Mouse (Mus musculus): ENCODE measurements around the gene Arhgap18.

Gene Arhgap18

DNA sequence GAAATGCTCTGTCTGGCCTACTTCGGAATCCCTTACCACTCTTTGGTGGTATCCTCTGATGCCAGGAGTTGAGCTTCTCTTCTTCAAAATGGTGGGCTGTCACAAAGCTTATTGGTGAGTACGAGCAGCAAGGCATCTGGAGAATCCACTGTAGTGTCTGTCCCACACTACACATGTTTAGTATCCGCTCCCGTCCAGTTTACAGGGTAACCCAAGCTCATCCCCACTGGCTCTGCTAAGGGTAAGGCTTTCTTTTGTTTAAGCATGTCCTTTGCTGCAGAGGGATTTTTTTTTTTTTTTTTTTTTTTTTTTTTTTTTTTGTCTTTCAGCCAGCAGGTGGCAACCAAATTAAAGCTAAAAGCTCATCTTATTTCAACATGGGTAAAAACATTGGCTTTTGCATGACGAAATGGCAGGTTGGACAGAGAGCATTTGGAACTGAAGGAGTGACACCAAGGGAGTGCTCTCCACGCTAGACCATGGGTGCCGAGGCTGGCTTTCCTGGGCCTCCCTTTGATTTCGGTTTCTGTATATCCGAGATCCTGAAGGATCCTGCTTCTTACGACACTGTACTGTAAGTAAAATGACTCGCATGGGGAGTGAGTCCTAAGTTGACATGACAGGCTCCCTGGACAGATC is at the start of gene Arhgap18:
Gene Arhgap18 (plus strand): TSS at position 493 of the 639 bp plus-strand sequence.
- in situ Hi-C loops (cut with MboI), result no loop called here

DNA sequence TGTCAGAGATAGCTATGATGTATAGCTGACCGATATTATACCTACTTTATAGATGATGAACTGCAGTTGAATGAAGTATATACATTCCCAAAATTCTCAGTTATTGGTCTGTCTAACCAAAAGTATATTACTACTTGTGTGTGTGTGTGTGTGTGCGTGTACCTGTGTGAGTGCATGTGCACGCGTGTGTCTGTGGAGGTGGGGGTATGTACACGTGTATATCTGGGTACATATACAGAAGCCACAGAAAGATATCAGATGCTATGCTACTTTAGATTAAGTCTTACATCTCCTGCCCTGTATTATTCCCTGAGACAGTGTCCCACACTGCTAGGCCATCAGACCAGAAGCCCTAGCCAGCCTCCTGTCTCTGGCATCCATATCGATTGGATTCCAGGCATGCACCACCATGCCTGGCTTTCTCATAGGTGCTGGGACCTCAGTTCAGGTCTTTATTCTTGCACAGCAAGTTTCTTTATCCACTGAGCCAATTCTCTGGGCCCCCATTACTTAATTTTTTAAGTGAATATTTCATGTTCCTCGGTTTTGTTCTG is 42.7 kb upstream of the Arhgap18 start:
- in situ Hi-C loops (cut with MboI), result loop anchor here (10.0 kb wide), 1 partner anchor 174 kb away; no protein-coding TSS in a partner anchor

DNA sequence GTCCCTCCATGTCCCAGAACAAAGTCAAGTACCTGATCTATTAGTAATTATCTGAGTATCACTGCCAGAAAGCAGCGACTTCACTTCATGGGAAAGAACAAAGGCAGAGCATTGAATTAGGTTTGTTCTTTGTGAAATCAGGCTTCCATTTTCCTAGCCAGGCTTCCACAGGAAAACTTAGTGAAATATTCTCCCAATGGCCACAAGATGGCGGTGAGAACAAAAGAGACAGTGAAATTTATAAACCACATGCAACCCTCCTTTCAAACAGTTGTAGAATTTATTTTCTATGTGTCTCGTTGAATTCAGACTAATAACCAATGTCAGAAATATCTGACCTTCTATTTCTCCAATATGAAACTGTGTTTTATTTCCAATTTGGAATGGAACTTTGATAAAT is 42.2 kb upstream of the Arhgap18 start:
- in situ Hi-C loops (cut with MboI), result loop anchor here (10.0 kb wide), 1 partner anchor 174 kb away; no protein-coding TSS in a partner anchor

DNA sequence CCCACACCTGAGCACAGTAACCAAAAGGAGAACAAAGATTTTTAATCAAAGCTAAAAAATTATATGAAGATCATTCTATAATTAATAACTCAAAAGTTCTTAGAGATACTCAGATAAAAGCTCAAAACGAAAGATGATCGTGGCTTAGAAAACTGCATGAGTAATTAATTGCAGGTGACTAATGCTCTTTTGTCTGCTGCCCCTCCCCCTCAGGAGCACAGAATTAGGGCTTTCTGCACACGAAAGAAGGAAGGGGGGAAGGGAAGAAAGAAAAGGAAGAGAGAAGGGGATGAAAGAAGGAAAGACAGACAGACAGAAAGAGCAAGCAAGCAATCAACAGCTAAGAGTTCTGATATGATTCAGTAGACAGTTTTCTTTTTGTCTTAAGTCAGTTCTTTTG is 39.2 kb upstream of the Arhgap18 start:
- in situ Hi-C loops (cut with MboI), result loop anchor here (10.0 kb wide), 1 partner anchor 171 kb away; no protein-coding TSS in a partner anchor

DNA sequence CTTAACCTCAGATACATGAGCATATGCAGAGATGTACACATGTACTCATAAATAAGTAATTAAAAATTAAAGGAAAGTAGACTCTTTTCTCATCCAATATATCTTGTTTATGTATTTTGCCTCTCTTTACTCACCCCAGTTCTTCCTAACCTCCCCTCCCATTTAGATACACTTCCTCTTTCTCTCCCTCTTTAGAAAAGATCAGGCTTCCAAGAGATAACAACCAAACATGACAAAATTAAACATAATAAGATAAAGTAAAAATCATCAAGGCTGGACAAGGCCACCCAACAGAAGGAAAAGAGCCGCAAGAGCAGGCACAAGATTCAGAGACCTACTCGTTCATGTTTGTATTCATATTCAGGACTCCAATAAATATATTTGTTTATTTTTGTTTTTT is 28.5 kb upstream of the Arhgap18 start:
- in situ Hi-C loops (cut with MboI), result no loop called here

DNA sequence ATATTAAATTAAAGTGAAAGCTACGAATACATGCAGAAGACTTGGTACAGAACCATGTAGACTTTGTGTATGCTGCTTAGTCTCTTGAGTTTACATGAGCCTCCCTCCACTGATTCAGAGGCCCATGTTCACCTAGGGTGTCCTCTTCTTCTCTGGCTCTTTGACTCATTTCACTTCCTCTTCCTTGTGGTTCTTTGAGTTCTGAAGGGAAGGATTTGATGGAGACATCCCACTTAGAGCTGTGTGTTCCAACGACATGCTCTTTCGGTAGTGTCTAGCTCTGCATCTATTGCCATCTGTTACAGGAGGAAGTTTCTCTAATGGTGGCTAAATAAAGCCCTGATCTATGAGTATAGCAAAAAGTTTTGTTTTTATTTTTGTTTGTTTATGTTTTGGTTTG is 28.0 kb upstream of the Arhgap18 start:
- in situ Hi-C loops (cut with MboI), result no loop called here

DNA sequence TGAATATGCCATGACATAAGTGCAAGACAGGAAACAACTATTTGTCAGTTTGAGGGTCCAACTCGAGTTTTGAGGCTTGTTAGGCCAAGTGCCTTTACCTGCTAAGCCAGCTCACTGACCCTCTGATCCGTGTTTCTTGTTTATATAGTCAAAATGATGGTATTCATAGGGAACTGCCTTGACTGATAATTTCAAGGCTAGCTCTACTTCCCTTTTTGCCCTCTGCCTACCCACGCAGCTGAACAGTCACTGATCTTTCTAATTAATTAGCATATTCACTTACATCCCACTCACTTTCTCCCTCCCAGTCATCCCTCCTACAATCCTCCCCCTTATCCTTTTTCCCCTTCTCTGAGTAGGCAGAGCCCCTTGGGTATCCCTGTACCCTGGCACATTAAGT is 2.4 kb upstream of the Arhgap18 start:
- in situ Hi-C loops (cut with MboI), result no loop called here

DNA sequence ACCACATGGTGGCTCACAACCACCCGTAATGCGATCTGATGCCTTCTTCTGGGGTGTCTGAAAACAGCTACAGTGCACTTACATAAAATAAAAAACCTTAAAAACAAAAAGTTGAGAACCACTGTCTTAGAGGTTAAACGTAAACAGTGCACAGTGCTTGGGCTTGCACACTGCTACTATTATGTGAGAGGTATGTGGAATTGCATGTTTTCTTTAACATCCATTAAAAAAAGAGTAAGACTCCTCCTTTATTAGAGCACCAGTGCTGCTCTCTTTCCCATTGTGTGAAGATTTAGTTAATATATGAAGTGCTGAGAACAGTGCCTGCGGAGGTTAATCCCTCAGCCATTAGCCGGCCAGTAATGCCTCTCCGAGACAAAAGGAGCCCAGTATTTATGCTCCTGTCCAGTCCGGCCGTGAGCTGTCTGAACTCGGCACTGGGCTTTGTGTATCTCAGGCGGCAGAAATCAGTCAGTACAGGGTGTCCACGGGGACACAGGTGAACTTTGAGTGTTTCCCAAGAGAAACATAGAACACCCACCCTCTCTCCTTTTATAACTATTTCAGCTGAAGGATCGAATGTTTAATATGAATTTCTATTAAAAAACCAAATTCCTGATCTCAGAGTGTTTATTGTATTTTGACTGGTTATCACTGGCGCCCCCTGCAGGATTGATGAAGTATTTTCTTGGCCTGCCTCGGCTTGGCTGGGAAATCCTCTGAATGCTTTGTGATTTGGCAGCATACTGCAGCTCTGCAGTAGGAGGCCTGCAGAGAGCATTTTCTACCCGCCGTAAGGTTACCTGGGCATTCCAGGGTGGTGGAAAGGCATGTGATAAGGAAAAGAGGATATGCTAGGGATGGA is 925 bp upstream of the Arhgap18 start:
- in situ Hi-C loops (cut with MboI), result no loop called here

DNA sequence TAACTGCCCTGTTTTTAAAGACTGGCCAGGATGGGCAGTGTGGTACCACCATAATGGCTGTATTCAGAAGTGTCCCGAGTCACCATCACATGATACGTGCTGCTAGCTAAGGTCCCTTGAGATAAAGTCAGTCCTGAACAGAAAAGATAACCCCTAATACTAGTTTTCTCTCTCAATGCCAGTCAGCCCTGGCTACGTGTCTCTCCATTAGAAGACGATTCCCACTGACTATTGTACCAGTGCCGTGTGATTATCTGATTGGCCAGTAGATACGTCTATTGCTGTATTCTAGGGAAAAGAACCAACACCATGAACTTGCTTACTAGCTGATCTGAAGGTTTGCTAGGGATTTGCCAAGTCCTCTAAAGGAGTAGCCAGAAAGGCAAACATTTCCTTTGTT is 785 bp downstream of the Arhgap18 start:
- in situ Hi-C loops (cut with MboI), result no loop called here

DNA sequence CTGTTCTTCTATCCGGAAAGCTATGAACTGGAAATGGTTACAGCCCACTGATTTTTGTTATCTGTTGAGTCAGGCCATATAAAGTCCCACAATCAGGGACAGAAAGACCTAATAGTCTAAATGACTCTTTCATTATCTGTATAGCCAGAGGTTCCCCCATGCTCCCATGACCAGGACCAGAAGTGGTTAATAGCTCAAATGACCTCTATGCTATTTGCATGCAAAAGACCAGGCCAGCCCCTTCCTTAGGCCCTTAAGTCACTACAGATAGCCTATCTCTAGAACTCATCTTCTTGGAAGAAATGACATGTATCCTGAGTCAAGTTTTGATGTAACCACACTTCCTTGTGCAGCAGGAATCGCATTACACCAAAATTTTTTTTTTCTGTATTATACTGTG is 4.0 kb downstream of the Arhgap18 start:
- in situ Hi-C loops (cut with MboI), result no loop called here

DNA sequence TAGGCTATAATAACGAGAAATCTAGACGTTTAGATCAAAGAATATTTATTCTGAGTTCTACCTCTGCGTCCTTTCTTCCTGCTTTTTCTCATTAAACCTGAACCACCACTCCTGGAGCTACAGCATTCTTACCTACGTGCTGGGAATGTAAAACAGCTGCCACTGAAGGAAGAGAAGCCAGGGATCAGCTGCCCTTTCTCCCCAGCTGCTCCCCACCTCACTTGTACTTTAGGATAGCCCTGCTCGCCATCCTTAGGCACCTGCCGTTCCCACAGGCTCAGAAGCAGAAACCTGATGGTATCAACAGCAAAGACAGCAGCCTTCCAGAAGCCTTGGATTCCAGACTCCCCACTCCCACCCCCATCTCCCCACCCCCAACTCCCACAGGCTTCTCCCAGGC is 6.2 kb downstream of the Arhgap18 start:
- in situ Hi-C loops (cut with MboI), result no loop called here

DNA sequence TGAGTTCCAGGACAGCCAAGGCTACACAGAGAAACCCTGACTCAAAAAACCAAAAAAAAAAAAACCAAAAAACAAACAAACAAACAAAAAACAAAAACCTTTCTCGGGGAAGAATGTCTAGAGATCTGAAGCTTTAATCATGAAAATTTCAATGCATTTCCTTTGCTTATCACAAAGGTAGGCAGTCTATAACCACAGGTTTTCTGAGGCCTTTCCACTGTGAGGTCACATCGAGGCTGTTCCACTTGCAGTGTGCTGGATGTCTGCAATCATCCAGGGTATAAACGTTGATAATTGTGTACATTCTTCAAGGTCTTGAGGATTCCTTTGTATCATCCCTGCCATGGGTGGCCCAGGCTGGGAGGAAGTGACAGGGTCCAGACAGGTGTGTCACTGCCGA is 7.9 kb downstream of the Arhgap18 start:
- in situ Hi-C loops (cut with MboI), result no loop called here

DNA sequence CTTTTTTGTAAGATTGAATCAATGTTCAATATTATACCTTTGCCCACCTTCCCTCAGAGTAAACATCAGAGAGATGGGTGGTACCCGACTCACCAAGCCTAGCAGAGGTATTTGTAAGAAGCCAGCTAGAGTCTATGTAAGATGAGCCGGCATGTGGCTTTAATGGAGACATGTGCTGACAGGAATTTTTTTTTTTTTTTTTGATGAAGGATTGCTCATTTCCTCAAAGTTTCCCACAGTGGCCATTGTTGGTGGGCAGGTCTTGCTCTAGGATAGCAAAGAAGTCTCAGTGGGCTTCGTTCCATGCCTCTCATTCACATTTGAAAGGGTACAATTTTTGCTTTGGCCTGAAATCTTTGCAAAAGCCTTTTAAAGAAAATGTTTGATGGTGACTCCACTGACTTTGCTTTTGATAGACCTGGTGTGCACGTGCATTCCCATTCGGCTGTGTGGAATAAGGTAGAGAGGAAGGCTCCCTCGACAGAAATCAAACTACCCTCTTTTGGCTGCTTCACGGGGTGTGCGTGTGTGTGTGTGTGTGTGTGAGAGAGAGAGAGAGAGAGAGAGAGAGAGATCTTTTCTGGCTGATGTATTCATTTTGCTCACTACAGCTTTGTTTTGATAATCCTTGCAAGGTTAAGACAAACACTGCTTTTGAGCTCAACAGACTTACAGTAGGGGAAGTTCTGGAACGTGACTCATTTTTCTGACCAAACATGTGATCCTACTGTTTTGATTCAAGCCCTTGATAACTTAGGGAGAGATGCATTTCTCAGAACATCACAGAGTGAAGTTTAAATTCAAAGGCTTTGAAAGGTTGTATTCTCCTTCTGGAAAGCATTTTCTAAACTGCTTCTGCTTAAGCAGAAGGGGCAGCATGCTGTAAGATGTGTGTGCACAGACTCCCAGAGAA is 9.0 kb downstream of the Arhgap18 start:
- in situ Hi-C loops (cut with MboI), result no loop called here

DNA sequence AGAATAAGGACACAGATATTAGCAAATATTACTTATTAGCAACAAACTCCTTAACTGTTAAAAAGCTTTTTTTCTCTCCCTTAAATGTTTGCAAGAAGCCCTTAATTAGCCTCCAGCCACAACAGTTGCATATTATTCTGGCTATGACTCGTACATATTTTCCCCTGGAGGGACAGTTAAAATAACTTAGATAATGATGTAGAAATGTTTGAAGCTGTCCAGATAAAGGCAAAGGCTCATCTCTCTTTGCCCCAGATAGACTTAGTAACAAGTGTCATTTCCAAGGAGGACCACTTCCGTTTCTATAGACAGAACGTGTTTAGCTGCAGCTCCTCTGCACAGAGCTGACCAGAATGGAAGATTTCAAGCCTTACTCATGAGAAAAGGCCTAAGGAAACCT is 14.0 kb downstream of the Arhgap18 start:
- in situ Hi-C loops (cut with MboI), result no loop called here

DNA sequence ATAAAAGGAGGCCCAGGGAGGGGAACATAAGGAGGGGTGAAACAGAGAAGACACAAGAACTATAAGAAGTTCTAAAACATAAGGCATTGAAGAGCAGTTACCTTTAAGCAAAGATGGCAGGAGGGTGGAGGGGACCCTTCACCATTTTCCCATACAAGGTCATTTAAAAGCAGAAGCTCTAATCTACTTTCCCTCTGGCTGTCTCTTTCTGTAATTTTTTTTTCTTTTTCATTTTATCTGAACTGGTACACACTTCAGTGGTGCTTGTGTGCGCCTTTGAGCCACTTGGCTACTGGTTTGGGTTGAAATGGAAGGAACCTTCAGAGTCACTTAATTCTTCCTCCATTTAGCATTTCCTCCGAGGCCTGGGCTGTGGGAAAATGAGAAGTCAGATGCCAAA is 15.7 kb downstream of the Arhgap18 start:
- in situ Hi-C loops (cut with MboI), result no loop called here

DNA sequence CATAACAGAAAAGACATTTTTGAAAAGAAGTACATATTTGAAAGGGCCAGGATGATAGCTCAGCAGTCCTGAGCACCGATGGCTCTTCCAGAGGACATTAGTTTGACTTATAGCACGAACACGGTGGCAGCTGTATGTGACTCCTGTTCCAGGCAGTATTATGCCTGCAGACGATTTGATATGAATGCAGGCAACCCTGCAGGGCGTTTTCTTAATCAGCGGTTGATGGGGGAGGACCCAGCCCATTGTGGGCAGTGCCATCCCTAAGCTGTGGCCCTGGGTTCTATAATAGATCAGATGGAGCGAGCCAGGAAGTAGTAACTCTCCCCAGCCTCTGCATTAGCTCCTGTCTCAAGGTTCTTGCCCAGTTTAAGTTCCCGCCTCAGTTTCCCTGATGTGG is 16.8 kb downstream of the Arhgap18 start:
- in situ Hi-C loops (cut with MboI), result no loop called here

DNA sequence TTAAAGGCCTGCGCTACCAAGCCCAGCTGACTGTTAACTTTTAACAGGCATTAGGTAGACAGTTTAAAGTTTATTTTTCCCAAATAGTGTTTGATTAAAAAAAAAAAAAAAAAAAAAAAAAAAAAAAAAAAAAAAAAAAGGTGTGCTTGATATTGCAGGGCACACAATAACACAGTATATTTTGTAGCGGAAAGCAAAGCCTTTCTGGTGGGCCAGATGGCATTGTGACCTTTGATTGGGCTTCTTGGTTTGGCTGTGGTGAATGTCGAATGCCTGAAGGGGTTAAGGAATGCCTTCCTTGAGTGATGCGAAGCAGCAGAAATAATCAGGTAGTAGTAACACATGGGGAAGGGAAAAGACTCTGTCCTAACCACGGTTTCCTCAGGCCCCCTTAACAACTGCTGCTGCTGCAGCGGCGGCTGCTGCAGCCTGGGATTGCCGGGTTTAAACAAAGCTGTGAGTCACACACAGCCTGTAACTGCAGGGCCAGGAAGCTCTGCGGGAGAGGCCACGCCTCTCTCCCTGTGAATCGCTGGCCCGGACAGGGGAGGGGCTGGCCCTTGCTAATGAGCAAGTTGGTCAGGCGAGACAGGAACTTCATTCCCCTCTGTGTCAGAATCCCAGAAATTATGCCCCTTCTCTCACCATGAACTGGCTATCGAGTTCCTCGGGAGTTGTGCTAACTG is 18.9 kb downstream of the Arhgap18 start:
- in situ Hi-C loops (cut with MboI), result no loop called here

DNA sequence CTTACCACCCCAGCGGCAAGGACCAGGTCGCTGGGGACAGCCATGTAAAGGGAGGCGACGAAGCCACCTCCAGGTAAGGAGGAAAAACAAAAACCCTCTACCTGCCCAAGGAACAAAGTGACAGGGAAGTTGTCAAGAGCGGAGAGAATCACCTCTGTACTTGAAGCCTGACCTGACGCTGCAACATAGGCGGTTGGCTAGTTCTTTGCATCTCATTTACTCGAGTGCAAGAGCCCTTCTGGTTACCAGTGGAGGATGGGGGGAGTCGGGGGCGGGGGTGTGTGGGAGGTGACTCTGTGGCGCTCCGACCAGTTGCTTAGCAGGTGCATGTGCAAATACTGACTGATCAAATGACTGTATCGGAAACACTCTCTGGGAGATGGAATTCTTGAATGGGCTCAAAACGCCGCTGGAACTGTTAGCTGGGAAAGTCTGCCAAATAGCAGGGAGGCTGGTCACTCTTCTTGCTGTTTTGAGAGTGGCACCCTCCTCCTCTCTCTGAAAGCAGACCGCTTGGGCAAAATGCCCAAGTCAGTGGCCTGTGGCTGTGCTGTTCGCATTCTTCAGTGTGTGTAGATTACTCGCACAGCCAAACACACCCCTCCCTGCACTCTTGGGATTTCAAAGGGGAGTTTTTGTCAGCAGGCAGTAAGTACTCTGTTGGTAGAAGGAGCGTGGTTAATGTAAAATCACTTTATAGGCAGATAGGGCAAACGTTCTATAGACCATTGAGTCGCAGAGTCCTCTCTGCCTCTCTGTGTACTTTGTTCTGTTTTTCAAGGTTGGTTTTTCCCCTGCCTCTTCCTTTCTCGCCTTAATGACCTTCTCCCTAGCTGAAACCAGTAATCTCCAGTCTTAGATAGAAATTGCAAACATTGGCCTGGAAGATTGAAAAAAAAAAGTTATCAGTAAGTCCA is 19.7 kb downstream of the Arhgap18 start:
- in situ Hi-C loops (cut with MboI), result no loop called here

DNA sequence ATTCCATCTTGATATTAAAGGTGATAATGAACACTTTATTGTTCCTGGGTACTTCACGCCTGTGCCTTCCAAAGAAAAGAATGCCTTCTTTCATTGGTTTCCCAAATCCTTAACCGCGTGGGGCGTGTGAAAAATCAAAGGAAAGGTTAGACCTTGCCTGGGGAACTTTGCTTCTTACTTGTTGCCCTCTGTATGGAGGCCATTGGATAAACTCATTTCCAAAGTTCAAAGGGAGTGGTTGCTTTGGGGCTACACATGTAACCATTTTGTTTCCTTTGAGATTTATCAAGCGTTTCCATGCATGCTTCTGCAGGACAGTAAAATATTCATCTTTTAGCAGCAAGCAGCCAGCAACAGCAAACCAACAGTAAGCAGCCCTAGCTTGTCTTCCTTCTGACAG is 20.3 kb downstream of the Arhgap18 start:
- in situ Hi-C loops (cut with MboI), result no loop called here

DNA sequence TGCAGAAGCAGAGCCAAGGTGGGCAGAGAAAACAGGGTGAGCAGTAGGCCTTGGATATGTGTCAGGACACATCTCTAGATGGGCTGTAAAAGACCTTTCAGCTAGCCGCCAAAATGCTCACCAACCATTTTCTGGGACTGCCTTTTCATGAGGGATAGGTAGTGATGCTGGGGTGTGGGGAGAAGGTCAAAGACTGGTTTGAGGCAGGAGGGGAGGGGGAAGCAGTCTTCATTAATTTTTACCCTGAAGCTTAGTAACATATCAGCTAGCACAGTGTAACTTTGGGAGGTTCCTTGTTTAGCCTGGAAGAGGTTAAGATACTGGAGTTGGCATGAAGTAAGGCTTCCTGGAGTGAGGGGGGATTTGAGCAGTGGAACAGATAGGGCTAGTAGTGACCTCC is 21.0 kb downstream of the Arhgap18 start:
- in situ Hi-C loops (cut with MboI), result no loop called here
